Mouse (Mus musculus): Measurements from ENCODE around the gene Rbfox2. TPM values are rescaled to one million over a fixed set of nuclear protein-coding genes. Genes with fewer than 3 reads are reported as not detected.

The Rbfox2 gene
- total RNA-seq, 2 experiments from 2014 or later: 0.32 to 0.87 TPM

GRCm38 (mm10) chr15:77037278-77038161 lies 269.3 kb downstream of the Rbfox2 start:
- ATAC-seq (replicated peaks; ENCODE audit: poor library complexity): no peak

GRCm38 (mm10) chr15:77036989-77037277 lies 269.9 kb downstream of the Rbfox2 start:
- ATAC-seq (replicated peaks; ENCODE audit: poor library complexity): no peak

GRCm38 (mm10) chr15:77036320-77036988 lies 270.4 kb downstream of the Rbfox2 start:
- no peak for ATAC-seq (replicated peaks; ENCODE audit: poor library complexity)

- ATAC-seq (replicated peaks; ENCODE audit: poor library complexity): no peak
Measured at GRCm38 (mm10) chr15:77035643-77036042, 271.2 kb downstream of the Rbfox2 start.

GRCm38 (mm10) chr15:77034526-77034925 lies 272.3 kb downstream of the Rbfox2 start:
- no peak for ATAC-seq (replicated peaks; ENCODE audit: poor library complexity)

GRCm38 (mm10) chr15:77031271-77031670 lies 275.5 kb downstream of the Rbfox2 start:
- no peak for ATAC-seq (replicated peaks; ENCODE audit: poor library complexity)

- ATAC-seq (replicated peaks; ENCODE audit: poor library complexity): peak; percentile 66
Measured at GRCm38 (mm10) chr15:77029331-77029991, 277.3 kb downstream of the Rbfox2 start.

Other genes with a start within 250 kb of the Rbfox2 start
- not detected in 2 replicates for gene Apol7a, start 92.1 kb upstream of the Rbfox2 start, total RNA-seq (2015)
- gene Apol7a, start 92.1 kb upstream of the Rbfox2 start, total RNA-seq (2017): not detected in 2 replicates
- not detected in 2 replicates for gene Apol9a, start 104.1 kb upstream of the Rbfox2 start, total RNA-seq (2015)
- not detected in 2 replicates for gene Apol9a, start 104.1 kb upstream of the Rbfox2 start, total RNA-seq (2017)
- gene Apol7b, start 140.5 kb upstream of the Rbfox2 start, total RNA-seq (2015): not detected in 2 replicates
- gene Apol7b, start 140.5 kb upstream of the Rbfox2 start, total RNA-seq (2017): not detected in 2 replicates
- gene Apol10a, start 170.0 kb upstream of the Rbfox2 start, total RNA-seq (2015): not detected in 2 replicates
- not detected in 2 replicates for gene Apol10a, start 170.0 kb upstream of the Rbfox2 start, total RNA-seq (2017)
- not detected in 2 replicates for gene Apol11a, start 201.3 kb upstream of the Rbfox2 start, total RNA-seq (2015)
- gene Apol11a, start 201.3 kb upstream of the Rbfox2 start, total RNA-seq (2017): not detected in 2 replicates
- not detected in 2 replicates for gene Apol7c, start 226.3 kb upstream of the Rbfox2 start, total RNA-seq (2015)
- gene Apol7c, start 226.3 kb upstream of the Rbfox2 start, total RNA-seq (2017): not detected in 2 replicates

Measured in megakaryocyte progenitor cell, adult 5-6 weeks (primary cell).